Mouse (Mus musculus) CH12.LX (cell line): Measurements from ENCODE around the gene Sh3rf1. TPM values are rescaled to one million over a fixed set of nuclear protein-coding genes. Genes with fewer than 3 reads are reported as not detected.

Experiments
- DNase-seq: peaks from one replicate; pipeline ENCODE4 v3.0.0-alpha.2; 2013; ENCODE audit errors: extremely low read depth
- H3K27ac ChIP-seq: 2 replicates; pipeline ENCODE4 v1.5.1; 2012; ENCODE audit warnings: low read depth, mild to moderate bottlenecking, control low read depth, moderate library complexity; ENCODE audit not compliant: insufficient read depth
- H3K27me3 ChIP-seq: replicated peaks from 2 replicates; pipeline ENCODE3; 2012; ENCODE audit warnings: inconsistent platforms
- H3K36me3 ChIP-seq, 2 experiments: replicated peaks in 1 of 2; 2 replicates each; pipeline versions ENCODE3 to v1.6.1; 2012; ENCODE audit warnings: inconsistent platforms in 1 of 2, low read length in 1 of 2, mild to moderate bottlenecking in 1 of 2, mixed read lengths in 1 of 2, moderate library complexity in 1 of 2; ENCODE audit not compliant: control insufficient read depth in 1 of 2, insufficient read depth in 1 of 2
- H3K4me1 ChIP-seq, 2 experiments: 2 replicates each; pipeline ENCODE4 v1.6.1; 2012; ENCODE audit warnings: inconsistent platforms in 1 of 2, moderate library complexity in 1 of 2; ENCODE audit not compliant: insufficient read depth in 2 of 2, control insufficient read depth in 1 of 2
- H3K4me2 ChIP-seq: 2 replicates; pipeline ENCODE4 v1.6.1; 2012; ENCODE audit warnings: low read depth, mild to moderate bottlenecking, control low read depth; ENCODE audit not compliant: poor library complexity, insufficient read depth, severe bottlenecking
- H3K4me3 ChIP-seq, 3 experiments: fragments of 150-350 bp in 1 of 3; sonication (generic) in 1 of 3; replicated peaks in 1 of 3; 2 replicates each; pipeline versions ENCODE3 to v1.5.1; 2011 to 2012; ENCODE audit warnings: low read depth in 2 of 3, low read length in 2 of 3, mild to moderate bottlenecking in 2 of 3, moderate library complexity in 2 of 3, control low read depth in 1 of 3, improper control_type of control experiment in 1 of 3, inconsistent platforms in 1 of 3, mixed read lengths in 1 of 3; ENCODE audit not compliant: poor library complexity in 1 of 3
- H3K79me2 ChIP-seq: replicated peaks from 2 replicates; pipeline ENCODE4 v1.6.1; 2012; ENCODE audit warnings: mild to moderate bottlenecking, moderate library complexity; ENCODE audit not compliant: control insufficient read depth, poor library complexity, insufficient read depth, severe bottlenecking; ENCODE audit errors: extremely low read depth
- H3K9ac ChIP-seq: 2 replicates; pipeline ENCODE4 v1.6.1; 2012; ENCODE audit warnings: low read depth, mild to moderate bottlenecking, control low read depth, moderate library complexity; ENCODE audit not compliant: insufficient read depth
- H3K9me3 ChIP-seq: replicated peaks from 2 replicates; pipeline ENCODE3; 2012; ENCODE audit warnings: low read length, inconsistent platforms, mixed read lengths
- BHLHE40 ChIP-seq: IDR thresholded peaks from 2 replicates; pipeline ENCODE4 v1.6.1; 2011; ENCODE audit warnings: mild to moderate bottlenecking, low read depth, low read length, improper control_type of control experiment
- CTCF ChIP-seq, 2 experiments: IDR thresholded peaks in 1 of 2; conservative IDR thresholded peaks in 1 of 2; 2 replicates each; pipeline ENCODE4 v1.5.1; 2011 to 2012; ENCODE audit warnings: low read depth in 2 of 2, low read length in 2 of 2, improper control_type of control experiment in 1 of 2, inconsistent platforms in 1 of 2, mild to moderate bottlenecking in 1 of 2, moderate library complexity in 1 of 2
- ELF1 ChIP-seq: IDR thresholded peaks from 2 replicates; pipeline ENCODE4 v1.6.1; 2014; ENCODE audit warnings: low read depth, mild to moderate bottlenecking, inconsistent platforms, low read length, improper control_type of control experiment
- HCFC1 ChIP-seq: IDR thresholded peaks from 2 replicates; pipeline ENCODE4 v1.6.1; 2012; ENCODE audit warnings: low read depth, mild to moderate bottlenecking, inconsistent platforms, low read length, improper control_type of control experiment
- JUND ChIP-seq: conservative IDR thresholded peaks from 2 replicates; pipeline ENCODE4 v1.6.1; 2011; ENCODE audit warnings: low read depth, low read length, improper control_type of control experiment
- MAZ ChIP-seq: IDR thresholded peaks from 2 replicates; pipeline ENCODE4 v1.6.1; 2012; ENCODE audit warnings: low read depth, mild to moderate bottlenecking, inconsistent platforms, low read length, improper control_type of control experiment, moderate library complexity
- MEF2A ChIP-seq: IDR thresholded peaks from 2 replicates; pipeline ENCODE4 v1.6.1; 2014; ENCODE audit warnings: low read depth, mild to moderate bottlenecking, inconsistent platforms, low read length, improper control_type of control experiment, borderline replicate concordance
- MXI1 ChIP-seq: IDR thresholded peaks from 2 replicates; pipeline ENCODE4 v1.6.1; 2011; ENCODE audit warnings: mild to moderate bottlenecking, low read depth, low read length, improper control_type of control experiment
- NELFE ChIP-seq: IDR thresholded peaks from 2 replicates; pipeline ENCODE4 v1.6.1; 2011; ENCODE audit warnings: low read depth, low read length, improper control_type of control experiment
- PAX5 ChIP-seq: IDR thresholded peaks from 2 replicates; pipeline ENCODE4 v1.6.1; 2012; ENCODE audit warnings: low read length, inconsistent platforms, mixed read lengths
- POLR2A ChIP-seq: IDR thresholded peaks from 2 replicates; pipeline ENCODE4 v1.6.1; 2011; ENCODE audit warnings: low read depth, mild to moderate bottlenecking, improper control_type of control experiment, low read length
- RAD21 ChIP-seq: IDR thresholded peaks from 2 replicates; pipeline ENCODE4 v1.6.1; 2011; ENCODE audit warnings: low read depth, mild to moderate bottlenecking, low read length, improper control_type of control experiment, moderate library complexity
- RCOR1 ChIP-seq: conservative IDR thresholded peaks from 2 replicates; pipeline ENCODE4 v1.6.1; 2012; ENCODE audit warnings: low read depth, mild to moderate bottlenecking, inconsistent platforms, low read length, improper control_type of control experiment
- SIN3A ChIP-seq: IDR thresholded peaks from 2 replicates; pipeline ENCODE4 v1.6.1; 2012; ENCODE audit warnings: low read length, improper control_type of control experiment, inconsistent platforms
- SMC3 ChIP-seq: IDR thresholded peaks from 2 replicates; pipeline ENCODE4 v1.6.1; 2011; ENCODE audit warnings: low read depth, low read length, improper control_type of control experiment
- TCF12 ChIP-seq: IDR thresholded peaks from 2 replicates; pipeline ENCODE4 v1.6.1; 2014; ENCODE audit warnings: low read depth, mild to moderate bottlenecking, inconsistent platforms, low read length, improper control_type of control experiment
- UBTF ChIP-seq: IDR thresholded peaks from 2 replicates; pipeline ENCODE4 v1.6.1; 2012; ENCODE audit warnings: low read depth, mild to moderate bottlenecking, inconsistent platforms, low read length, improper control_type of control experiment, moderate library complexity
- USF1 ChIP-seq: IDR thresholded peaks from 2 replicates; pipeline ENCODE4 v1.6.1; 2014; ENCODE audit warnings: low read depth, mild to moderate bottlenecking, inconsistent platforms, low read length, improper control_type of control experiment
- ZMIZ1 ChIP-seq: IDR thresholded peaks from 2 replicates; pipeline ENCODE4 v1.6.1; 2012; ENCODE audit warnings: low read depth, mild to moderate bottlenecking, inconsistent platforms, low read length, improper control_type of control experiment
- dilution Hi-C: fragments of 300-500 bp; cut with MboI; formaldehyde crosslinking; loops from 2 replicates; pipeline ENCODE4 v1.14.3; 2020; ENCODE audit warnings: low sequenced_read_pairs; ENCODE audit not compliant: extremely low pct_unique_long_range_greater_than_20kb, extremely low pct_ligation_motif_present
- in situ Hi-C: fragments of 300-500 bp; cut with MboI; formaldehyde crosslinking; loops from 3 replicates; pipeline ENCODE4 v1.14.3; 2019; ENCODE audit warnings: low sequenced_read_pairs, low pct_ligation_motif_present, low pct_unique_long_range_greater_than_20kb, mixed read lengths
- polyA plus RNA-seq: library from polyadenylated mRNA; unstranded; fragments of >175 nt; gene quantifications from 2 replicates; pipeline ENCODE4 v1.2.1, GENCODE M21; 2012; ENCODE audit warnings: low read depth; ENCODE audit not compliant: insufficient read length
- total RNA-seq, 2 experiments: library from RNA; depleted of rRNA; stranded (reverse); fragments of 300-350 nt in 1 of 2; fragments of >200 nt in 1 of 2; gene quantifications; 2 replicates each; pipeline ENCODE4 v1.2.3; 2012 to 2014

The Sh3rf1 gene
- total and polyA plus RNA-seq, 3 experiments = 6.0 to 16.8 (median 10.6) TPM

GRCm38 (mm10) chr8:61224380-61225092 lies 864 bp downstream of the Sh3rf1 start:
- DNase-seq = peak; percentile 49
- peaks cover 34% of the 10 kb centered on the region for H3K79me2 ChIP-seq
- TF ChIP-seq ELF1 (no peak), JUND (no peak), NELFE (no peak), SIN3A (peak; percentile 33; the same call in 1 of the 2 replicates), UBTF (peak; percentile 89), RCOR1 (0 out of 2 replicates have a peak, but pooled peaks have one; percentile 6), HCFC1 (no peak), TCF12 (peak; percentile 9; the same call in 1 of the 2 replicates), SMC3 (peak; percentile 16; the same call in 1 of the 2 replicates), CTCF (conservative IDR thresholded peaks at IDR 0.05 in 1 of 2, IDR thresholded peaks at IDR 0.05 in 1 of 2; ENCODE audit: low read depth in 2 of 2, low read length in 2 of 2) (peak in 1 of 2 experiments; percentile 42; a peak in 2 of 4 replicates), MEF2A (0 out of 2 replicates have a peak, but pooled peaks have one; percentile 9), MXI1 (no peak), RAD21 (peak; percentile 21), USF1 (no peak)
- in situ Hi-C loops (loop anchor here (5.0 to 10.0 kb wide), 3 partner anchors 43 to 160 kb away; no protein-coding TSS in a partner anchor), dilution Hi-C loops (no loop called here)
- H3K27me3 ChIP-seq = peaks cover 2% of the 10 kb centered on the region
- H3K9ac ChIP-seq = peak overlapping the region; percentile 78
- peak overlapping the region; percentile 93; the same call in 1 of the 2 replicates for H3K4me2 ChIP-seq
- H3K36me3 ChIP-seq = peaks cover 0 to 5% of the 10 kb centered on the region in 2 experiments
- no peaks in the 10 kb centered on the region for H3K9me3 ChIP-seq
- H3K4me3 ChIP-seq = peak overlapping the region; percentile 79 to 88 (median 84)
- H3K27ac ChIP-seq = peak overlapping the region; percentile 40; the same call in 1 of the 2 replicates
- peaks cover under 1 to 39% of the 10 kb centered on the region in 2 experiments for H3K4me1 ChIP-seq

GRCm38 (mm10) chr8:61225581-61226395 lies 2.1 kb downstream of the Sh3rf1 start:
- H3K4me3 ChIP-seq = peak overlapping the region; percentile 79 to 88 (median 84)
- peaks cover 0 to 12% of the 10 kb centered on the region in 2 experiments for H3K36me3 ChIP-seq
- H3K4me2 ChIP-seq = peak overlapping the region; percentile 93
- DNase-seq = no peak
- H3K27ac ChIP-seq = no peak overlapping the region
- peaks cover under 1% of the 10 kb centered on the region for H3K27me3 ChIP-seq
- in situ Hi-C loops = loop anchor here (5.0 to 10.0 kb wide), 3 partner anchors 42 to 159 kb away; no protein-coding TSS in a partner anchor
- no peaks in the 10 kb centered on the region for H3K9me3 ChIP-seq
- H3K4me1 ChIP-seq = peaks cover 11 to 50% of the 10 kb centered on the region in 2 experiments
- H3K9ac ChIP-seq = peak overlapping the region; percentile 78
- peaks cover 46% of the 10 kb centered on the region for H3K79me2 ChIP-seq
- dilution Hi-C loops = no loop called here
- TF ChIP-seq BHLHE40 (no peak), MXI1 (no peak), MAZ (no peak), ZMIZ1 (no peak), PAX5 (no peak), POLR2A (no peak), ELF1 (no peak), HCFC1 (no peak), UBTF (no peak), SIN3A (no peak)
